Mouse (Mus musculus) G1E (cell line): ENCODE data around the gene Hoxa3.

Experiments
- CTCF ChIP-seq: IDR thresholded peaks from 2 replicates; pipeline ENCODE4 v1.5.1; 2012; ENCODE audit warnings: low read depth, low read length, inconsistent platforms, mixed read lengths
- GATA1 ChIP-seq: IDR thresholded peaks from 2 replicates; pipeline ENCODE4 v1.6.1; 2012; ENCODE audit warnings: borderline replicate concordance, low read length, inconsistent platforms, mixed read lengths

DNA sequence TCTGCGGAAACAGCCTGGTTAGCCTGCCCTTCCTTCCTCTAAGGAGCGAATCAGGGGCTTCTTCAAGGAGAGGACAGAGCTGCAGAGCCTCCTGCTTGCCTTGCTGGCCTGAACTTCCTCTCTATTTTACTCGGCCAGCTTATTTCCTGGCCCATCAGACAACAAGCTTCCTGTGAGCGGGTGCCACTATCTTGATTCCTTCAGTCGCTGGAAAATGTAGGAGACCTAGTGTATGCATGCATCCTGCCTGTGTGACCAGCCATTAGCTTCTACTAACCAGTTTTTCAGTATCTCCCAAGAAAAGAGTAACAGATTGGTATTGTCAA lies 42.3 kb downstream of the Hoxa3 start:
- TF ChIP-seq CTCF = no peak
- no peak for TF ChIP-seq GATA1
